In the genomic region with DNA sequence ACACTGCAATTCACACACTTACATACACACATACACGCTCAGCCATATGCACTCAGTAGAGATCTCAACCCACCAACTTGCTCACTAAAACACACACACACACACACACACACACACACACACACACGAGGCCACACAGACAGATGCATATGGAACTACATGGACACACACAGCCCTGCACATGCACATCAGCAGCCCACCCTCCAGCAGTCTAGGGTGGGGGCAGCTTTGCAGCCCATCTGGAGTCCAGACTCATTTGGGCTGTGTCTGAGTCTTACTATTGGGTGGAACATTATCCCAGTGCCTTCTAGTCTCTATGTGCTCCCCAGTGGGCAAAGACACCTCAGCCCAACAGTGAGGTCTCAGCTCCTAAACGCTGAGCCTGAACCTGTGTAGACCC, we compare ENCODE assay signal across 26 mouse cellular contexts. TPM values are rescaled to one million over a fixed set of nuclear protein-coding genes. Genes with fewer than 3 reads are reported as not detected.
DNase-seq lines count a peak whose midpoint lies in the region; ATAC-seq and TF ChIP-seq lines count a peak whose summit lies in the region.
"Had no signal": no experiment of that assay in that cellular context is flagged by ENCODE, and none has a peak within 500 bp of the region (broad histone marks: within the 10 kb centered on the region; RNA-seq: fewer than 3 reads in every experiment).

No protein-coding gene starts in this region.

- H3K4me3 ChIP-seq in forebrain, embryonic 10.5 days = no peak overlapping the region
- H3K4me3 ChIP-seq in forebrain, embryonic 11.5 days (ENCODE audit: low read depth, low read length) = no peak overlapping the region
- H3K4me3 ChIP-seq in midbrain, embryonic 13.5 days (replicated peaks) = no peak overlapping the region
- H3K4me3 ChIP-seq in midbrain, postnatal 0 days (ENCODE audit: low read depth, low read length) = no peak overlapping the region
- H3K4me3 ChIP-seq in forebrain, embryonic 14.5 days (ENCODE audit: low read depth, low read length) = no peak overlapping the region
- H3K4me3 ChIP-seq: heart, embryonic 12.5 days; hindbrain, embryonic 10.5 days; layer of hippocampus, adult 2 months; limb, embryonic 13.5 days; liver, embryonic 12.5 days had no signal

- no peaks in the 10 kb centered on the region for H3K9me3 ChIP-seq in forebrain, embryonic 10.5 days
- H3K9me3 ChIP-seq in forebrain, embryonic 11.5 days (ENCODE audit: control insufficient read depth, low read length) = no peaks in the 10 kb centered on the region
- H3K9me3 ChIP-seq in midbrain, embryonic 13.5 days = no peaks in the 10 kb centered on the region
- H3K9me3 ChIP-seq in midbrain, postnatal 0 days (ENCODE audit: low read length) = no peaks in the 10 kb centered on the region
- no peaks in the 10 kb centered on the region for H3K9me3 ChIP-seq in forebrain, embryonic 14.5 days (replicated peaks; ENCODE audit: control insufficient read depth, low read length)
- H3K9me3 ChIP-seq: heart, embryonic 12.5 days; hindbrain, embryonic 10.5 days; limb, embryonic 13.5 days; liver, embryonic 12.5 days had no signal

- ATAC-seq in forebrain, embryonic 11.5 days (replicated peaks; ENCODE audit: low FRiP score) = no peak
- no peak for ATAC-seq in midbrain, embryonic 13.5 days
- no peak for ATAC-seq in midbrain, postnatal 0 days (ENCODE audit: low FRiP score)
- no peak for ATAC-seq in forebrain, embryonic 14.5 days
- no peak for ATAC-seq in megakaryocyte progenitor cell, adult 5-6 weeks (replicated peaks; ENCODE audit: poor library complexity)
- ATAC-seq: activated CD4-positive, CD25-positive, alpha-beta regulatory T cell, adult 4 months; intestine, postnatal 0 days; liver, embryonic 12.5 days had no signal

- H3K36me3 ChIP-seq in forebrain, embryonic 10.5 days (replicated peaks) = no peaks in the 10 kb centered on the region
- H3K36me3 ChIP-seq in forebrain, embryonic 11.5 days (ENCODE audit: control insufficient read depth, insufficient read depth, low read length) = no peaks in the 10 kb centered on the region
- H3K36me3 ChIP-seq in midbrain, embryonic 13.5 days = no peaks in the 10 kb centered on the region
- peaks cover 11% of the 10 kb centered on the region; the same call in 1 of the 2 replicates for H3K36me3 ChIP-seq in midbrain, postnatal 0 days (ENCODE audit: insufficient read depth, low read length)
- peaks cover 14% of the 10 kb centered on the region for H3K36me3 ChIP-seq in forebrain, embryonic 14.5 days (ENCODE audit: control insufficient read depth, insufficient read depth, low read length)
- H3K36me3 ChIP-seq: heart, embryonic 12.5 days; hindbrain, embryonic 10.5 days; limb, embryonic 13.5 days; liver, embryonic 12.5 days had no signal

- no peak for DNase-seq in forebrain, embryonic 10.5 days (ENCODE audit: extremely low spot score, low spot score)
- no peak for DNase-seq in forebrain, embryonic 11.5 days (ENCODE audit: low spot score)
- DNase-seq in midbrain, postnatal 0 days (ENCODE audit: low spot score) = no peak
- no peak for DNase-seq in forebrain, embryonic 14.5 days (ENCODE audit: low spot score)
- no peak for DNase-seq in adrenal gland, adult 18-20 months (ENCODE audit: low spot score in 2 of 2)
- DNase-seq: adrenal gland, postnatal 14 days; cerebellum, adult 2 months; gastrocnemius, postnatal 25 days; heart, adult 18-20 months; heart, postnatal 10 days; kidney, postnatal 25 days; lung, adult 18-20 months; lung, postnatal 14 days; thymus, adult 18-20 months; thymus, postnatal 36 days had no signal

- no peak overlapping the region for H3K9ac ChIP-seq in forebrain, embryonic 11.5 days (ENCODE audit: low read length)
- H3K9ac ChIP-seq in midbrain, embryonic 13.5 days (replicated peaks) = 0 out of 2 replicates have a peak overlapping the region, but pooled peaks have one; percentile 16
- H3K9ac ChIP-seq in midbrain, postnatal 0 days (replicated peaks; ENCODE audit: low read length, poor library complexity, severe bottlenecking) = no peak overlapping the region
- no peak overlapping the region for H3K9ac ChIP-seq in forebrain, embryonic 14.5 days (ENCODE audit: low read length)
- H3K9ac ChIP-seq: heart, embryonic 12.5 days; limb, embryonic 13.5 days; liver, embryonic 12.5 days had no signal

- WGBS in forebrain, embryonic 10.5 days = 71% methylated on average over 3 of the region's 3 CpGs
- 69% methylated on average over 3 of the region's 3 CpGs for WGBS in forebrain, embryonic 11.5 days
- WGBS in midbrain, embryonic 13.5 days = 75% methylated on average over 3 of the region's 3 CpGs
- 76% methylated on average over 3 of the region's 3 CpGs for WGBS in midbrain, postnatal 0 days
- WGBS in forebrain, embryonic 14.5 days = 59% methylated on average over 3 of the region's 3 CpGs

- 0 out of 2 replicates have a peak overlapping the region, but pooled peaks have one; percentile 63 for H3K27ac ChIP-seq in forebrain, embryonic 10.5 days
- no peak overlapping the region for H3K27ac ChIP-seq in forebrain, embryonic 11.5 days (ENCODE audit: low read depth, low read length)
- peak overlapping the region; percentile 49; the same call in 1 of the 2 replicates for H3K27ac ChIP-seq in midbrain, embryonic 13.5 days
- H3K27ac ChIP-seq in midbrain, postnatal 0 days (ENCODE audit: low read depth, low read length) = no peak overlapping the region
- peak overlapping the region; percentile 86 for H3K27ac ChIP-seq in forebrain, embryonic 14.5 days (ENCODE audit: low read depth, low read length)
- H3K27ac ChIP-seq: limb, embryonic 13.5 days; liver, embryonic 12.5 days had no signal

- peaks cover 100% of the 10 kb centered on the region for H3K27me3 ChIP-seq in forebrain, embryonic 10.5 days (ENCODE audit: poor library complexity, severe bottlenecking)
- H3K27me3 ChIP-seq in forebrain, embryonic 11.5 days (ENCODE audit: control insufficient read depth, insufficient read depth, low read length) = peaks cover 48% of the 10 kb centered on the region
- peaks cover 60% of the 10 kb centered on the region for H3K27me3 ChIP-seq in midbrain, embryonic 13.5 days
- peaks cover 27% of the 10 kb centered on the region for H3K27me3 ChIP-seq in midbrain, postnatal 0 days (ENCODE audit: insufficient read depth, low read length)
- H3K27me3 ChIP-seq in forebrain, embryonic 14.5 days (replicated peaks; ENCODE audit: control insufficient read depth, insufficient read depth, low read length) = peaks cover 19% of the 10 kb centered on the region; the same call in 1 of the 2 replicates

- no peak for TF ChIP-seq CTCF in midbrain, postnatal 0 days (IDR thresholded peaks at IDR 0.05)

- peaks cover 73% of the 10 kb centered on the region for H3K4me1 ChIP-seq in forebrain, embryonic 10.5 days
- H3K4me1 ChIP-seq in forebrain, embryonic 11.5 days (replicated peaks; ENCODE audit: control insufficient read depth, insufficient read depth, low read length) = peaks cover 48% of the 10 kb centered on the region
- H3K4me1 ChIP-seq in midbrain, embryonic 13.5 days (replicated peaks) = peaks cover 68% of the 10 kb centered on the region
- H3K4me1 ChIP-seq in midbrain, postnatal 0 days (ENCODE audit: insufficient read depth, low read length) = peaks cover 21% of the 10 kb centered on the region
- H3K4me1 ChIP-seq in forebrain, embryonic 14.5 days (ENCODE audit: control insufficient read depth, insufficient read depth, low read length) = peaks cover 79% of the 10 kb centered on the region

- H3K4me2 ChIP-seq in forebrain, embryonic 11.5 days (ENCODE audit: low read depth, low read length, severe bottlenecking) = no peak overlapping the region
- no peak overlapping the region for H3K4me2 ChIP-seq in midbrain, embryonic 13.5 days (replicated peaks)
- no peak overlapping the region for H3K4me2 ChIP-seq in midbrain, postnatal 0 days (ENCODE audit: low read depth, low read length, poor library complexity, severe bottlenecking)
- no peak overlapping the region for H3K4me2 ChIP-seq in forebrain, embryonic 14.5 days (ENCODE audit: low read length)
- H3K4me2 ChIP-seq: heart, embryonic 12.5 days; limb, embryonic 13.5 days; liver, embryonic 12.5 days had no signal

RNA-seq across cellular contexts. Expression of a gene that starts 23.0 kb away (rescaled TPM):
- 0.06 TPM in 2 replicates for polyA plus RNA-seq in forebrain, embryonic 10.5 days (2016; fragmentation: Nextera tagmentation; extraction: Ambion mirVana)
- 0.39 and 1.1 TPM in 2 replicates for polyA plus RNA-seq in forebrain, embryonic 11.5 days (2014; fragmentation: Nextera tagmentation; extraction: Ambion mirVana)
- polyA plus RNA-seq in midbrain, embryonic 13.5 days (2015; fragmentation: Nextera tagmentation; extraction: Ambion mirVana) = 0.69 and 0.77 TPM in 2 replicates
- total RNA-seq in midbrain, postnatal 0 days (2014; rRNA removed) = 29.0 and 34.2 TPM in 2 replicates
- 1.7 TPM in 2 replicates for polyA plus RNA-seq in midbrain, postnatal 0 days (2015; fragmentation: Nextera tagmentation; extraction: Ambion mirVana)
- 4.9 and 6.5 TPM in 2 replicates for polyA plus RNA-seq in forebrain, embryonic 14.5 days (2014; fragmentation: Nextera tagmentation; extraction: Ambion mirVana)
- total RNA-seq in adrenal gland, adult 18-20 months (2021) = under 1 TPM; 0.40 to 0.64 TPM
- total RNA-seq in megakaryocyte progenitor cell, adult 5-6 weeks (2015) = not detected in 2 replicates
- not detected in 2 replicates for total RNA-seq in megakaryocyte progenitor cell, adult 5-6 weeks (2017)
- total RNA-seq: megakaryocyte-erythroid progenitor cell, adult 5-6 weeks; neutrophil, adult 5-6 weeks had no signal
- polyA plus RNA-seq: activated CD4-positive, CD25-positive, alpha-beta regulatory T cell, adult 4 months; liver, embryonic 12.5 days had no signal

Comparison
In these comparisons a context has a peak if more than half of its experiments do, and no peak if none do; other contexts are left out.
1. H3K27ac ChIP-seq: peak in forebrain, embryonic 10.5 days (single experiment), midbrain, embryonic 13.5 days (single experiment) and forebrain, embryonic 14.5 days (single experiment); none in forebrain, embryonic 11.5 days (single experiment) and midbrain, postnatal 0 days (single experiment).